Mouse (Mus musculus): ENCODE measurements around the gene Baiap3. TPM values are rescaled to one million over a fixed set of nuclear protein-coding genes. Genes with fewer than 3 reads are reported as not detected.

Gene Baiap3
- 5.8 and 9.5 TPM in 2 replicates for polyA plus RNA-seq (2012; rRNA removed)

GRCm38 (mm10) chr17:25256140-25256754 lies at the start of gene Baiap3:
Baiap3 (minus strand) TSS chr17:25256364.

GRCm38 (mm10) chr17:25298094-25298493 lies 41.9 kb upstream of the Baiap3 start, which contains the start of gene Prss34:
Prss34 (plus strand) TSS chr17:25298394.

GRCm38 (mm10) chr17:25274571-25275346 lies 18.6 kb upstream of the Baiap3 start, which contains the start of gene Ube2i:
Ube2i (minus strand) TSS chr17:25274622.

GRCm38 (mm10) chr17:25239695-25240636 lies 16.2 kb downstream of the Baiap3 start, which contains the start of the genes Gnptg and Tsr3:
Gnptg (minus strand) TSS chr17:25240124.
Tsr3 (plus strand) TSS chr17:25240170.

Other genes with a start within 250 kb of the Baiap3 start
- gene Cramp1l, start 240.6 kb downstream of the Baiap3 start, polyA plus RNA-seq (2012; rRNA removed): 2.9 and 4.7 TPM in 2 replicates
- 2.1 and 2.7 TPM in 2 replicates for gene Ift140, start 240.3 kb downstream of the Baiap3 start, polyA plus RNA-seq (2012; rRNA removed)
- 17.1 and 18.2 TPM in 2 replicates for gene Tmem204, start 172.8 kb downstream of the Baiap3 start, polyA plus RNA-seq (2012; rRNA removed)
- gene Telo2, start 140.4 kb downstream of the Baiap3 start, polyA plus RNA-seq (2012; rRNA removed): 7.1 and 7.3 TPM in 2 replicates
- not detected in 2 replicates for gene Ptx4, start 135.6 kb downstream of the Baiap3 start, polyA plus RNA-seq (2012; rRNA removed)
- gene Clcn7, start 123.0 kb downstream of the Baiap3 start, polyA plus RNA-seq (2012; rRNA removed): 12.3 and 13.1 TPM in 2 replicates
- 0.08 and 0.13 TPM in 2 replicates for gene Ccdc154, start 93.9 kb downstream of the Baiap3 start, polyA plus RNA-seq (2012; rRNA removed)
- gene Gm38655, start 80.9 kb downstream of the Baiap3 start, polyA plus RNA-seq (2012; rRNA removed): 3.6 TPM in 2 replicates
- 8.0 and 10.1 TPM in 2 replicates for gene BC003965, start 71.8 kb downstream of the Baiap3 start, polyA plus RNA-seq (2012; rRNA removed)
- gene Unkl, start 68.0 kb downstream of the Baiap3 start, polyA plus RNA-seq (2012; rRNA removed): 8.7 and 10.6 TPM in 2 replicates
- gene Gnptg, start 16.2 kb downstream of the Baiap3 start, polyA plus RNA-seq (2012; rRNA removed): 15.3 and 17.3 TPM in 2 replicates
- 7.8 and 11.4 TPM in 2 replicates for gene Tsr3, start 16.2 kb downstream of the Baiap3 start, polyA plus RNA-seq (2012; rRNA removed)
- 37.9 and 44.5 TPM in 2 replicates for gene Ube2i, start 18.3 kb upstream of the Baiap3 start, polyA plus RNA-seq (2012; rRNA removed)
- gene Prss34, start 42.0 kb upstream of the Baiap3 start, polyA plus RNA-seq (2012; rRNA removed): 0.10 TPM in 1 of 2 replicates, not detected in the other
- 0.06 and 0.09 TPM in 2 replicates for gene Prss28, start 52.3 kb upstream of the Baiap3 start, polyA plus RNA-seq (2012; rRNA removed)
- gene Prss29, start 62.3 kb upstream of the Baiap3 start, polyA plus RNA-seq (2012; rRNA removed): not detected in 2 replicates
- 6.2 and 33.9 TPM in 2 replicates for gene Tpsab1, start 89.2 kb upstream of the Baiap3 start, polyA plus RNA-seq (2012; rRNA removed)
- gene Tpsb2, start 109.9 kb upstream of the Baiap3 start, polyA plus RNA-seq (2012; rRNA removed): 17.3 and 32.1 TPM in 2 replicates
- gene Tpsg1, start 112.9 kb upstream of the Baiap3 start, polyA plus RNA-seq (2012; rRNA removed): 1.5 and 2.3 TPM in 2 replicates
- 13.5 and 16.6 TPM in 2 replicates for gene Cacna1h, start 177.4 kb upstream of the Baiap3 start, polyA plus RNA-seq (2012; rRNA removed)
- gene Tekt4, start 198.3 kb upstream of the Baiap3 start, polyA plus RNA-seq (2012; rRNA removed): 0.31 TPM in 1 of 2 replicates, not detected in the other
- 0.04 TPM in 1 of 2 replicates, not detected in the other for gene Sstr5, start 240.9 kb upstream of the Baiap3 start, polyA plus RNA-seq (2012; rRNA removed)